In genomic region chr8:117297913-117298518, GRCm38 (mm10) we compare ENCODE assay signal across 8 mouse cellular contexts. TPM values are rescaled to one million over a fixed set of nuclear protein-coding genes. Genes with fewer than 3 reads are reported as not detected.
A peak's percentile ranks its signal among the peaks of the same experiment; 100 is the strongest.
DNase-seq lines count a peak whose midpoint lies in the region; ATAC-seq and TF ChIP-seq lines count a peak whose summit lies in the region.

No protein-coding gene starts in this region.

- H3K36me3 ChIP-seq in forebrain, embryonic 12.5 days (replicated peaks) = no peaks in the 10 kb centered on the region
- H3K36me3 ChIP-seq in forebrain, embryonic 16.5 days (ENCODE audit: control insufficient read depth, insufficient read depth) = no peaks in the 10 kb centered on the region
- H3K36me3 ChIP-seq in heart, adult 2 months (ENCODE audit: control insufficient read depth, insufficient read depth, low read length) = no peaks in the 10 kb centered on the region
- peaks cover 86% of the 10 kb centered on the region for H3K36me3 ChIP-seq in megakaryocyte, embryonic 14.5 days (replicated peaks; ENCODE audit: low read length)

- TF ChIP-seq EP300 in heart, adult 2 months (IDR thresholded peaks at IDR 0.05; ENCODE audit: insufficient read depth, low read depth, low read length) = peak; percentile 65; the same call in 1 of the 2 replicates

- ATAC-seq in forebrain, embryonic 12.5 days (ENCODE audit: low FRiP score) = no peak
- no peak; the same call in 1 of the 2 replicates for ATAC-seq in forebrain, embryonic 16.5 days

- H3K4me3 ChIP-seq in forebrain, embryonic 12.5 days (replicated peaks) = no peak overlapping the region
- H3K4me3 ChIP-seq in forebrain, embryonic 16.5 days (replicated peaks; ENCODE audit: low read length) = no peak overlapping the region
- H3K4me3 ChIP-seq in heart, adult 2 months = no peak overlapping the region
- H3K4me3 ChIP-seq in megakaryocyte, embryonic 14.5 days (replicated peaks) = peak overlapping the region; percentile 85

- 0 out of 2 replicates have a peak overlapping the region, but pooled peaks have one; percentile 19 for H3K27ac ChIP-seq in forebrain, embryonic 12.5 days
- no peak overlapping the region for H3K27ac ChIP-seq in forebrain, embryonic 16.5 days (ENCODE audit: low read length)
- H3K27ac ChIP-seq in heart, adult 2 months = peak overlapping the region; percentile 64

- H3K4me1 ChIP-seq in forebrain, embryonic 12.5 days = peaks cover 59% of the 10 kb centered on the region
- H3K4me1 ChIP-seq in forebrain, embryonic 16.5 days (replicated peaks; ENCODE audit: control insufficient read depth, insufficient read depth, low read length) = peaks cover 8% of the 10 kb centered on the region; the same call in 1 of the 2 replicates
- peaks cover 29% of the 10 kb centered on the region for H3K4me1 ChIP-seq in heart, adult 2 months (ENCODE audit: control insufficient read depth, insufficient read depth, low read length)
- peaks cover 98% of the 10 kb centered on the region for H3K4me1 ChIP-seq in megakaryocyte, embryonic 14.5 days

- no peaks in the 10 kb centered on the region; the same call in 1 of the 2 replicates for H3K79me2 ChIP-seq in heart, adult 2 months (replicated peaks; ENCODE audit: control insufficient read depth, insufficient read depth, low read length)

- no peak overlapping the region for H3K9ac ChIP-seq in forebrain, embryonic 12.5 days
- H3K9ac ChIP-seq in forebrain, embryonic 16.5 days (replicated peaks; ENCODE audit: low read depth, low read length) = no peak overlapping the region
- no peak overlapping the region for H3K9ac ChIP-seq in heart, adult 2 months (ENCODE audit: low read depth, low read length)

- peak; percentile 64 to 74 for DNase-seq in heart, adult 2 months
- peak; percentile 75 for DNase-seq in kidney, postnatal 14 days
- DNase-seq in ovary, adult 18-20 months (ENCODE audit: low spot score) = no peak
- no peak for DNase-seq in cerebellum, adult 9-11 months
- no peak for DNase-seq in layer of hippocampus, adult 9-11 months

- TF ChIP-seq POLR2A in heart, adult 2 months (IDR thresholded peaks at IDR 0.05; ENCODE audit: insufficient read depth, low read depth, low read length) = no peak

- no peaks in the 10 kb centered on the region for H3K9me3 ChIP-seq in forebrain, embryonic 12.5 days
- H3K9me3 ChIP-seq in forebrain, embryonic 16.5 days (ENCODE audit: control insufficient read depth, low read length) = no peaks in the 10 kb centered on the region
- H3K9me3 ChIP-seq in megakaryocyte, embryonic 14.5 days = no peaks in the 10 kb centered on the region

- intact Hi-C loops in heart, adult 2 months (cut with DNase I) = loop anchor here (2.0 to 5.0 kb wide), 4 partner anchors 15 to 79 kb away; partner anchors contain the start of gene Cmip

- 85% methylated on average over 12 of the region's 12 CpGs for WGBS in forebrain, embryonic 12.5 days
- WGBS in forebrain, embryonic 16.5 days = 91% methylated on average over 12 of the region's 12 CpGs
- WGBS in heart, adult 2 months = 27% methylated on average over 12 of the region's 12 CpGs

- TF ChIP-seq CTCF in heart, adult 2 months (IDR thresholded peaks at IDR 0.05) = peak; percentile 31

- H3K4me2 ChIP-seq in forebrain, embryonic 12.5 days = no peak overlapping the region
- no peak overlapping the region for H3K4me2 ChIP-seq in forebrain, embryonic 16.5 days (ENCODE audit: low read length)

- H3K27me3 ChIP-seq in forebrain, embryonic 12.5 days = no peaks in the 10 kb centered on the region
- no peaks in the 10 kb centered on the region for H3K27me3 ChIP-seq in forebrain, embryonic 16.5 days (replicated peaks; ENCODE audit: control insufficient read depth, insufficient read depth, low read length)
- no peaks in the 10 kb centered on the region for H3K27me3 ChIP-seq in heart, adult 2 months (ENCODE audit: control insufficient read depth, insufficient read depth, low read length)
- no peaks in the 10 kb centered on the region for H3K27me3 ChIP-seq in megakaryocyte, embryonic 14.5 days (replicated peaks)

RNA-seq across cellular contexts. Expression of gene Cmip, which starts 41.2 kb away (rescaled TPM):
- 28.3 and 30.5 TPM in 2 replicates for polyA plus RNA-seq in forebrain, embryonic 12.5 days (2016; fragmentation: Nextera tagmentation; extraction: Ambion mirVana)
- 80.1 and 98.1 TPM in 2 replicates for polyA plus RNA-seq in forebrain, embryonic 16.5 days (2015; fragmentation: Nextera tagmentation; extraction: Ambion mirVana)
- total RNA-seq in heart, adult 2 months (2021) = 10 to 100 TPM; 20.1 to 20.8 TPM
- 11.8 and 13.6 TPM in 2 replicates for polyA plus RNA-seq in heart, adult 2 months (2012; rRNA removed)
- polyA plus RNA-seq in megakaryocyte, embryonic 14.5 days (2012; ENCODE audit: insufficient read depth, low replicate concordance) = 92.3 and 120 TPM in 2 replicates

Comparison
In these comparisons a context has a peak if more than half of its experiments do, and no peak if none do; other contexts are left out.
1. DNase-seq: peak in heart, adult 2 months (2 of 2) and kidney, postnatal 14 days (single experiment); none in ovary, adult 18-20 months (single experiment), cerebellum, adult 9-11 months (single experiment) and layer of hippocampus, adult 9-11 months (single experiment).